Mouse (Mus musculus) small intestine, adult 2 months (tissue): ENCODE measurements around the gene Clca2.

ENCODE experiments used
- CTCF ChIP-seq: fragments of 200-500 bp; IDR thresholded peaks from 2 replicates; pipeline ENCODE4 v1.5.1; 2012; ENCODE audit warnings: low read depth, mild to moderate bottlenecking, control low read depth, inconsistent platforms, low read length, moderate library complexity, mixed read lengths; ENCODE audit not compliant: insufficient replicate concordance, insufficient read length; ENCODE audit errors: extremely low read depth
- POLR2A ChIP-seq: fragments of 200-500 bp; IDR thresholded peaks from 2 replicates; pipeline ENCODE4 v1.6.1; 2012; ENCODE audit warnings: low read depth, mild to moderate bottlenecking, control low read depth, inconsistent platforms, low read length, moderate library complexity

DNA sequence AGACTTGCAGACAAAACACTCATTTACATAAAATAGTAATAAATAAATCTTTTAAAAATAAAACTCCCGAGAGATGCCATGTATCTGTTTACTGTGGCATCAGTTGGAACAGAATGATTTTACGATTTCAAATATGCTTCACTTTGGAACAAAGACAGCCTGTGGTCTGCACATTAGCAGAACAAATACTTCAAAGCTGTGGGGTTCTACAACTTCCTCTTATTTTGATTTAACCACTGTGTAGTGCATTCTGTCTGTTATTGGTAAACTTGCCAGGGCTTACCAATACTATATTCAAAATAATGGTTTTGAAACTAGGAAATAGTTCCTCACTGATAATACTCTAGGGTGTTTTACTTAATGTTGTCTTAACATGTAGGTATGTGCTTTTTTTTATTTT is 27.4 kb upstream of the Clca2 start:
- TF ChIP-seq CTCF (no peak), POLR2A (no peak)
